Mouse (Mus musculus) midbrain, postnatal 0 days (tissue): ENCODE results near the gene Gm17190. TPM values are rescaled to one million over a fixed set of nuclear protein-coding genes. Genes with fewer than 3 reads are reported as not detected.

Source experiments
- ATAC-seq: fragments of 200-750 bp; cut with Nextera tagmentation; 2 replicates; pipeline ENCODE4 v1.8.0; 2017; ENCODE audit warnings: moderate number of reproducible peaks, mild to moderate bottlenecking, moderate TSS enrichment, moderate library complexity; ENCODE audit not compliant: low FRiP score
- DNase-seq: peaks from one replicate; pipeline ENCODE4 v3.0.0-alpha.2; 2015; ENCODE audit warnings: low spot score
- H3K27ac ChIP-seq: fragments of 300-500 bp; sonication (generic); 2 replicates; pipeline ENCODE4 v1.5.1; 2014; ENCODE audit warnings: low read depth, mild to moderate bottlenecking, low read length, mixed read lengths
- H3K27me3 ChIP-seq: fragments of 300-500 bp; sonication (generic); 2 replicates; pipeline ENCODE4 v1.6.1; 2014; ENCODE audit warnings: low read length, control low read depth, mixed read lengths; ENCODE audit not compliant: insufficient read depth
- H3K36me3 ChIP-seq: fragments of 300-500 bp; sonication (generic); 2 replicates; pipeline ENCODE4 v1.6.1; 2014; ENCODE audit warnings: low read length, control low read depth, mixed read lengths; ENCODE audit not compliant: insufficient read depth
- H3K4me1 ChIP-seq: fragments of 300-500 bp; sonication (generic); 2 replicates; pipeline ENCODE4 v1.6.1; 2014; ENCODE audit warnings: mild to moderate bottlenecking, control low read depth, antibody characterized with exemption, low read length, mixed read lengths; ENCODE audit not compliant: insufficient read depth
- H3K4me2 ChIP-seq: fragments of 300-500 bp; sonication (generic); 2 replicates; pipeline ENCODE4 v1.6.1; 2014; ENCODE audit warnings: low read depth, mild to moderate bottlenecking, low read length, mixed read lengths; ENCODE audit not compliant: poor library complexity, severe bottlenecking
- H3K4me3 ChIP-seq: fragments of 300-500 bp; sonication (generic); 2 replicates; pipeline ENCODE4 v1.5.1; 2014; ENCODE audit warnings: low read depth, mild to moderate bottlenecking, low read length, moderate library complexity
- H3K9ac ChIP-seq: fragments of 300-500 bp; sonication (generic); replicated peaks from 2 replicates; pipeline ENCODE4 v1.6.1; 2014; ENCODE audit warnings: mild to moderate bottlenecking, low read length, moderate library complexity, mixed read lengths; ENCODE audit not compliant: poor library complexity, severe bottlenecking
- H3K9me3 ChIP-seq: fragments of 300-500 bp; sonication (generic); 2 replicates; pipeline ENCODE4 v1.6.1; 2016; ENCODE audit warnings: low read length, control low read depth
- CTCF ChIP-seq: IDR thresholded peaks from 2 replicates; pipeline ENCODE4 v1.5.1; 2016; ENCODE audit warnings: antibody characterized with exemption, mild to moderate bottlenecking
- WGBS: fragments of 180-500 bp; shearing (Covaris S2); extraction: QIAGEN DNeasy Blood & Tissue Kit; methylation state at CpG from one replicate; pipeline ENCODE4 v1.1.7; 2014; 5-methylcytosine and 5-hydroxymethylcytosine counted together
- polyA plus RNA-seq: library from polyadenylated mRNA; unstranded; fragments of >200 nt; fragmentation: Nextera tagmentation; extraction: Ambion mirVana; gene quantifications from 2 replicates; pipeline ENCODE4 v1.2.1, GENCODE M21; 2015
- total RNA-seq: library from RNA; depleted of rRNA; stranded (reverse); fragments of >200 nt; gene quantifications from 2 replicates; pipeline ENCODE4 v1.2.3, GENCODE M21; 2014

Gene Gm17190
- total and polyA plus RNA-seq, 2 experiments from 2014 or later, result not detected

GRCm38 (mm10) chr13:96085581-96086302, 3.9 kb downstream of the Gm17190 start:
- no peak overlapping the region for H3K4me2 ChIP-seq
- no peak for ATAC-seq
- no peaks in the 10 kb centered on the region for H3K9me3 ChIP-seq
- H3K4me3 ChIP-seq, result no peak overlapping the region
- TF ChIP-seq CTCF, result no peak
- H3K27me3 ChIP-seq, result no peaks in the 10 kb centered on the region
- H3K36me3 ChIP-seq, result no peaks in the 10 kb centered on the region
- peak; percentile 12 for DNase-seq
- 80% methylated on average over 7 of the region's 7 CpGs for WGBS
- no peaks in the 10 kb centered on the region for H3K4me1 ChIP-seq
- H3K27ac ChIP-seq, result no peak overlapping the region
- no peak overlapping the region for H3K9ac ChIP-seq

GRCm38 (mm10) chr13:96090929-96091328, 9.1 kb downstream of the Gm17190 start:
- no peaks in the 10 kb centered on the region for H3K4me1 ChIP-seq
- H3K4me2 ChIP-seq, result no peak overlapping the region
- H3K27ac ChIP-seq, result no peak overlapping the region
- 68% methylated on average over 4 of the region's 4 CpGs for WGBS
- no peaks in the 10 kb centered on the region for H3K27me3 ChIP-seq
- DNase-seq (no peak), ATAC-seq (no peak)
- no peaks in the 10 kb centered on the region for H3K9me3 ChIP-seq
- H3K36me3 ChIP-seq, result no peaks in the 10 kb centered on the region
- H3K9ac ChIP-seq, result no peak overlapping the region
- H3K4me3 ChIP-seq, result no peak overlapping the region
- no peak for TF ChIP-seq CTCF

GRCm38 (mm10) chr13:96106367-96106766, 24.5 kb downstream of the Gm17190 start:
- Histone ChIP-seq H3K4me3 (no peak overlapping the region), H3K9me3 (no peaks in the 10 kb centered on the region), H3K4me2 (no peak overlapping the region), H3K9ac (no peak overlapping the region), H3K4me1 (no peaks in the 10 kb centered on the region), H3K27me3 (no peaks in the 10 kb centered on the region), H3K36me3 (no peaks in the 10 kb centered on the region), H3K27ac (no peak overlapping the region)
- no peak for TF ChIP-seq CTCF
- ATAC-seq (no peak), DNase-seq (no peak)
- WGBS, result 97% methylated on average over 4 of the region's 4 CpGs

GRCm38 (mm10) chr13:96110767-96111166, 28.9 kb downstream of the Gm17190 start:
- Histone ChIP-seq H3K4me3 (no peak overlapping the region), H3K9ac (no peak overlapping the region), H3K36me3 (no peaks in the 10 kb centered on the region), H3K4me2 (no peak overlapping the region), H3K4me1 (no peaks in the 10 kb centered on the region), H3K9me3 (no peaks in the 10 kb centered on the region), H3K27me3 (no peaks in the 10 kb centered on the region), H3K27ac (no peak overlapping the region)
- TF ChIP-seq CTCF, result no peak
- ATAC-seq, result no peak
- WGBS, result 38% methylated on average over 3 of the region's 3 CpGs
- DNase-seq, result no peak

GRCm38 (mm10) chr13:96112711-96113110, 30.9 kb downstream of the Gm17190 start:
- Histone ChIP-seq H3K4me1 (no peaks in the 10 kb centered on the region), H3K9me3 (no peaks in the 10 kb centered on the region), H3K4me2 (no peak overlapping the region), H3K27me3 (no peaks in the 10 kb centered on the region), H3K27ac (no peak overlapping the region), H3K4me3 (no peak overlapping the region), H3K36me3 (no peaks in the 10 kb centered on the region), H3K9ac (no peak overlapping the region)
- no peak for TF ChIP-seq CTCF
- DNase-seq (no peak), ATAC-seq (no peak)
- 88% methylated on average over 2 of the region's 2 CpGs for WGBS

- DNase-seq, result no peak
- Histone ChIP-seq H3K4me3 (no peak overlapping the region), H3K4me1 (no peaks in the 10 kb centered on the region), H3K9me3 (no peaks in the 10 kb centered on the region), H3K36me3 (no peaks in the 10 kb centered on the region), H3K27me3 (no peaks in the 10 kb centered on the region), H3K27ac (no peak overlapping the region), H3K9ac (no peak overlapping the region), H3K4me2 (no peak overlapping the region)
- no peak for ATAC-seq
- WGBS, result 67% methylated on average over 5 of the region's 5 CpGs
- TF ChIP-seq CTCF, result no peak
These were observed 43.2 kb downstream of the Gm17190 start for GRCm38 (mm10) chr13:96125011-96125410.
